Mouse (Mus musculus) limb, embryonic 11.5 days (tissue): ENCODE data around the gene Cldnd2. TPM values are rescaled to one million over a fixed set of nuclear protein-coding genes. Genes with fewer than 3 reads are reported as not detected.

Experiments used
- ATAC-seq: fragments of 200-750 bp; cut with Nextera tagmentation; 2 replicates; pipeline ENCODE4 v1.8.0; 2017; ENCODE audit warnings: low read depth; ENCODE audit not compliant: insufficient number of reproducible peaks, low FRiP score, low TSS enrichment
- DNase-seq: peaks from one replicate; pipeline ENCODE4 v3.0.0-alpha.2; 2015; ENCODE audit warnings: low spot score
- H3K27ac ChIP-seq: fragments of 300-500 bp; sonication (generic); replicated peaks from 2 replicates; pipeline ENCODE4 v1.5.1; 2014; ENCODE audit warnings: low read depth, mild to moderate bottlenecking, low read length
- H3K27me3 ChIP-seq: fragments of 300-500 bp; sonication (generic); 2 replicates; pipeline ENCODE4 v1.6.1; 2014; ENCODE audit warnings: mild to moderate bottlenecking, low read length, mixed read lengths; ENCODE audit not compliant: control insufficient read depth, insufficient read depth
- H3K36me3 ChIP-seq: fragments of 300-500 bp; sonication (generic); 2 replicates; pipeline ENCODE4 v1.6.1; 2014; ENCODE audit warnings: mild to moderate bottlenecking, low read length, moderate library complexity, mixed read lengths; ENCODE audit not compliant: control insufficient read depth, insufficient read depth
- H3K4me1 ChIP-seq: fragments of 300-500 bp; sonication (generic); 2 replicates; pipeline ENCODE4 v1.6.1; 2014; ENCODE audit warnings: low read length, mixed read lengths; ENCODE audit not compliant: control insufficient read depth, insufficient read depth
- H3K4me2 ChIP-seq: fragments of 300-500 bp; sonication (generic); 2 replicates; pipeline ENCODE4 v1.6.1; 2014; ENCODE audit warnings: low read depth, mild to moderate bottlenecking, moderate library complexity; ENCODE audit not compliant: severe bottlenecking
- H3K4me3 ChIP-seq: fragments of 300-500 bp; sonication (generic); 2 replicates; pipeline ENCODE4 v1.5.1; 2014; ENCODE audit warnings: low read depth, low read length
- H3K9ac ChIP-seq: fragments of 300-500 bp; sonication (generic); 2 replicates; pipeline ENCODE4 v1.6.1; 2014; ENCODE audit warnings: mild to moderate bottlenecking, low read length
- H3K9me3 ChIP-seq: fragments of 300-500 bp; sonication (generic); 2 replicates; pipeline ENCODE4 v1.6.1; 2016; ENCODE audit warnings: low read length; ENCODE audit not compliant: control insufficient read depth
- WGBS: fragments of 180-500 bp; shearing (Covaris S2); extraction: QIAGEN DNeasy Blood & Tissue Kit; methylation state at CpG from one replicate; pipeline ENCODE4 v1.1.7; 2014; 5-methylcytosine and 5-hydroxymethylcytosine counted together
- microRNA-seq: library from miRNA; unstranded; fragments of <30 nt; microRNA quantifications from one replicate; pipeline ENCODE4, GENCODE M21; 2016
- polyA plus RNA-seq: library from polyadenylated mRNA; unstranded; fragments of >200 nt; fragmentation: Nextera tagmentation; extraction: Ambion mirVana; gene quantifications from 2 replicates; pipeline ENCODE4 v1.2.1, GENCODE M21; 2014

The Cldnd2 gene
- polyA plus RNA-seq, 1 experiment from 2014 or later, result not detected

- ATAC-seq (peak; percentile 88), DNase-seq (peak; percentile 84)
- Histone ChIP-seq H3K4me1 (no peaks in the 10 kb centered on the region), H3K4me3 (peak overlapping the region; percentile 51), H3K27me3 (no peaks in the 10 kb centered on the region; the same call in 1 of the 2 replicates), H3K36me3 (no peaks in the 10 kb centered on the region), H3K9me3 (no peaks in the 10 kb centered on the region), H3K27ac (no peak overlapping the region), H3K9ac (peak overlapping the region; percentile 69), H3K4me2 (peak overlapping the region; percentile 76)
- WGBS, result 0% methylated on average over 8 of the region's 13 CpGs
Observed at GRCm38 (mm10) chr7:43490182-43490584, 49.6 kb downstream of the Cldnd2 start.

- WGBS, result 55% methylated on average over 9 of the region's 9 CpGs
- ATAC-seq, result no peak
- no peak for DNase-seq
- no peak overlapping the region for H3K4me2 ChIP-seq
- no peaks in the 10 kb centered on the region for H3K4me1 ChIP-seq
- H3K9ac ChIP-seq, result no peak overlapping the region
- H3K27me3 ChIP-seq, result no peaks in the 10 kb centered on the region; the same call in 1 of the 2 replicates
- H3K4me3 ChIP-seq, result no peak overlapping the region
- no peaks in the 10 kb centered on the region for H3K9me3 ChIP-seq
- no peaks in the 10 kb centered on the region for H3K36me3 ChIP-seq
- H3K27ac ChIP-seq, result no peak overlapping the region
Observed at GRCm38 (mm10) chr7:43490861-43491260, 50.3 kb downstream of the Cldnd2 start.

Small RNA genes within 50 kb of the gene (microRNA-seq; reads per million reads assigned to microRNA genes)
- not detected for gene Mir7051

Other genes with a start within 250 kb of the Cldnd2 start
- gene Zfp715, start 127.5 kb upstream of the Cldnd2 start, polyA plus RNA-seq, result 14.0 and 14.3 TPM in 2 replicates
- 0.09 and 0.32 TPM in 2 replicates for gene Siglecf, start 89.4 kb upstream of the Cldnd2 start, polyA plus RNA-seq
- gene Siglecg, start 32.6 kb upstream of the Cldnd2 start, polyA plus RNA-seq, result 0.09 TPM in 1 of 2 replicates, not detected in the other
- not detected in 2 replicates for gene Lim2, start 13.1 kb upstream of the Cldnd2 start, polyA plus RNA-seq
- 0.67 TPM in 1 of 2 replicates, not detected in the other for gene Nkg7, start 3.7 kb upstream of the Cldnd2 start, polyA plus RNA-seq
- 243 and 251 TPM in 2 replicates for gene Etfb, start 3.3 kb downstream of the Cldnd2 start, polyA plus RNA-seq
- 0.31 TPM in 1 of 2 replicates, not detected in the other for gene Gm45233, start 3.3 kb downstream of the Cldnd2 start, polyA plus RNA-seq
- gene Vsig10l, start 22.4 kb downstream of the Cldnd2 start, polyA plus RNA-seq, result 1.4 and 2.0 TPM in 2 replicates
- 0.79 and 1.2 TPM in 2 replicates for gene Iglon5, start 49.3 kb downstream of the Cldnd2 start, polyA plus RNA-seq
- gene 4931406B18Rik, start 65.2 kb downstream of the Cldnd2 start, polyA plus RNA-seq, result not detected in 2 replicates
- gene Cd33, start 103.6 kb downstream of the Cldnd2 start, polyA plus RNA-seq, result 0.98 and 1.2 TPM in 2 replicates
- 5.1 and 5.9 TPM in 2 replicates for gene Zfp658, start 121.5 kb downstream of the Cldnd2 start, polyA plus RNA-seq
- gene Zfp719, start 138.8 kb downstream of the Cldnd2 start, polyA plus RNA-seq, result 17.0 and 20.5 TPM in 2 replicates
- gene Zfp819, start 166.4 kb downstream of the Cldnd2 start, polyA plus RNA-seq, result 0.79 and 1.1 TPM in 2 replicates
- gene Ceacam18, start 193.9 kb downstream of the Cldnd2 start, polyA plus RNA-seq, result not detected in 2 replicates
- gene Siglece, start 219.4 kb downstream of the Cldnd2 start, polyA plus RNA-seq, result 0.17 and 0.33 TPM in 2 replicates
- 10.5 and 10.8 TPM in 2 replicates for gene Ctu1, start 231.2 kb downstream of the Cldnd2 start, polyA plus RNA-seq
- not detected in 2 replicates for gene Klk14, start 249.6 kb downstream of the Cldnd2 start, polyA plus RNA-seq